In genomic region chr15:41163643-41164358, GRCm38 (mm10) we compare ENCODE assay signal across 8 mouse cellular contexts.
A peak's percentile ranks its signal among the peaks of the same experiment; 100 is the strongest.
DNase-seq lines count a peak whose midpoint lies in the region; ATAC-seq and TF ChIP-seq lines count a peak whose summit lies in the region.

No protein-coding gene starts in this region.

- H3K9ac ChIP-seq in hindbrain, embryonic 16.5 days (ENCODE audit: low read depth, low read length), result no peak overlapping the region
- 0 out of 2 replicates have a peak overlapping the region, but pooled peaks have one; percentile 6 for H3K9ac ChIP-seq in lung, postnatal 0 days (replicated peaks; ENCODE audit: low read depth)

- TF ChIP-seq EP300 in lung, postnatal 0 days (IDR thresholded peaks at IDR 0.05), result no peak

- POLR2A ChIA-PET in Patski (lab: Charles Lee), result no interaction called here

- TF ChIP-seq CTCF in Patski (IDR thresholded peaks at IDR 0.05), result peak; percentile 64
- TF ChIP-seq CTCF in embryonic fibroblast, embryonic 13.5 days (IDR thresholded peaks at IDR 0.05; ENCODE audit: borderline replicate concordance, insufficient read depth, low read length), result no peak
- TF ChIP-seq CTCF in lung, postnatal 0 days (IDR thresholded peaks at IDR 0.05), result peak; percentile 81

- H3K4me2 ChIP-seq in hindbrain, embryonic 16.5 days (ENCODE audit: low read length), result peak overlapping the region; percentile 57
- H3K4me2 ChIP-seq in lung, postnatal 0 days (replicated peaks; ENCODE audit: low read depth, low read length), result peak overlapping the region; percentile 42

- H3K9me3 ChIP-seq in hindbrain, embryonic 16.5 days (ENCODE audit: control insufficient read depth, low read length), result no peaks in the 10 kb centered on the region
- H3K9me3 ChIP-seq in lung, postnatal 0 days (ENCODE audit: low read length), result no peaks in the 10 kb centered on the region

- in situ Hi-C loops in Patski (cut with MboI; ENCODE audit: low pct_unique_long_range_greater_than_20kb), result loop anchor here (10.0 kb wide), 1 partner anchor 801 kb away; no protein-coding TSS in a partner anchor

- H3K36me3 ChIP-seq in hindbrain, embryonic 16.5 days (ENCODE audit: control insufficient read depth, insufficient read depth, low read length), result no peaks in the 10 kb centered on the region
- H3K36me3 ChIP-seq in lung, postnatal 0 days (ENCODE audit: insufficient read depth, low read length), result no peaks in the 10 kb centered on the region
- H3K36me3 ChIP-seq in splenic B cell, adult 2 months (ENCODE audit: control insufficient read depth, insufficient read depth, low read length, poor library complexity, severe bottlenecking), result no peaks in the 10 kb centered on the region

- CTCF ChIA-PET in Patski (lab: Charles Lee), result interaction anchor here (0.8 to 1.7 kb wide), 6 partner anchors 15 to 818 kb away, joined by 3 to 7 read pairs (median 3); no protein-coding TSS in a partner anchor

- H3K27ac ChIP-seq in embryonic fibroblast, embryonic 13.5 days (ENCODE audit: insufficient read depth, low read length), result no peak overlapping the region
- no peak overlapping the region for H3K27ac ChIP-seq in hindbrain, embryonic 16.5 days (ENCODE audit: low read depth, low read length)
- no peak overlapping the region for H3K27ac ChIP-seq in lung, postnatal 0 days (ENCODE audit: low read length)

- H3K4me3 ChIP-seq in embryonic fibroblast, embryonic 13.5 days (ENCODE audit: insufficient read depth, low read length), result peak overlapping the region; percentile 14; the same call in 1 of the 2 replicates
- peak overlapping the region; percentile 30 for H3K4me3 ChIP-seq in hindbrain, embryonic 16.5 days (ENCODE audit: low read length)
- H3K4me3 ChIP-seq in lung, postnatal 0 days (ENCODE audit: low read depth, low read length), result peak overlapping the region; percentile 25

- no peaks in the 10 kb centered on the region for H3K4me1 ChIP-seq in embryonic fibroblast, embryonic 13.5 days (ENCODE audit: control insufficient read depth, insufficient read depth, low read length)
- no peaks in the 10 kb centered on the region for H3K4me1 ChIP-seq in hindbrain, embryonic 16.5 days (ENCODE audit: control insufficient read depth, insufficient read depth, low read depth, low read length)
- no peaks in the 10 kb centered on the region for H3K4me1 ChIP-seq in lung, postnatal 0 days (ENCODE audit: insufficient read depth, low read depth, low read length)

- WGBS in hindbrain, embryonic 16.5 days, result 18% methylated on average over 8 of the region's 8 CpGs
- WGBS in lung, postnatal 0 days, result 15% methylated on average over 8 of the region's 8 CpGs

- intact Hi-C loops in gastrocnemius, postnatal 14 days (cut with DNase I; ENCODE audit: low total_unique reads), result no loop called here

- peak; percentile 58 for ATAC-seq in Patski
- peak; percentile 65 for ATAC-seq in hindbrain, embryonic 16.5 days
- ATAC-seq in lung, postnatal 0 days, result peak; percentile 47

- peaks cover 3% of the 10 kb centered on the region for H3K27me3 ChIP-seq in Patski
- no peaks in the 10 kb centered on the region for H3K27me3 ChIP-seq in hindbrain, embryonic 16.5 days (replicated peaks; ENCODE audit: control insufficient read depth, insufficient read depth, low read length)
- no peaks in the 10 kb centered on the region for H3K27me3 ChIP-seq in lung, postnatal 0 days (replicated peaks; ENCODE audit: insufficient read depth, low read length)
- H3K27me3 ChIP-seq in splenic B cell, adult 2 months (ENCODE audit: control insufficient read depth, insufficient read depth, low read length, poor library complexity, severe bottlenecking), result no peaks in the 10 kb centered on the region

- peak; percentile 31 for DNase-seq in gastrocnemius, adult 18-20 months (ENCODE audit: low spot score)
- DNase-seq in gastrocnemius, postnatal 14 days, result no peak
- DNase-seq in Patski (ENCODE audit: low read depth, low spot score), result no peak
- peak; percentile 87 for DNase-seq in lung, postnatal 0 days (ENCODE audit: low spot score)
- DNase-seq in splenic B cell, adult 2 months (ENCODE audit: low read depth, low spot score), result peak; percentile 55
- DNase-seq in gastrocnemius, adult 8-10 months (ENCODE audit: low spot score in 2 of 2), result no peak

- no peak for TF ChIP-seq POLR2A in embryonic fibroblast, embryonic 13.5 days (IDR thresholded peaks at IDR 0.05; ENCODE audit: low read depth, low read length)

Comparison
In these comparisons a context has a peak if more than half of its experiments do, and no peak if none do; other contexts are left out.
1. DNase-seq: peak in gastrocnemius, adult 18-20 months (single experiment), lung, postnatal 0 days (single experiment) and splenic B cell, adult 2 months (single experiment); none in gastrocnemius, postnatal 14 days (single experiment), Patski (single experiment) and gastrocnemius, adult 8-10 months (0 of 2).
2. Peak in every context shown above with its lines, with median percentiles within 50 percentile points of each other: ATAC-seq and H3K4me3 ChIP-seq.